ENCODE assay signal across 13 mouse cellular contexts in the genomic region with DNA sequence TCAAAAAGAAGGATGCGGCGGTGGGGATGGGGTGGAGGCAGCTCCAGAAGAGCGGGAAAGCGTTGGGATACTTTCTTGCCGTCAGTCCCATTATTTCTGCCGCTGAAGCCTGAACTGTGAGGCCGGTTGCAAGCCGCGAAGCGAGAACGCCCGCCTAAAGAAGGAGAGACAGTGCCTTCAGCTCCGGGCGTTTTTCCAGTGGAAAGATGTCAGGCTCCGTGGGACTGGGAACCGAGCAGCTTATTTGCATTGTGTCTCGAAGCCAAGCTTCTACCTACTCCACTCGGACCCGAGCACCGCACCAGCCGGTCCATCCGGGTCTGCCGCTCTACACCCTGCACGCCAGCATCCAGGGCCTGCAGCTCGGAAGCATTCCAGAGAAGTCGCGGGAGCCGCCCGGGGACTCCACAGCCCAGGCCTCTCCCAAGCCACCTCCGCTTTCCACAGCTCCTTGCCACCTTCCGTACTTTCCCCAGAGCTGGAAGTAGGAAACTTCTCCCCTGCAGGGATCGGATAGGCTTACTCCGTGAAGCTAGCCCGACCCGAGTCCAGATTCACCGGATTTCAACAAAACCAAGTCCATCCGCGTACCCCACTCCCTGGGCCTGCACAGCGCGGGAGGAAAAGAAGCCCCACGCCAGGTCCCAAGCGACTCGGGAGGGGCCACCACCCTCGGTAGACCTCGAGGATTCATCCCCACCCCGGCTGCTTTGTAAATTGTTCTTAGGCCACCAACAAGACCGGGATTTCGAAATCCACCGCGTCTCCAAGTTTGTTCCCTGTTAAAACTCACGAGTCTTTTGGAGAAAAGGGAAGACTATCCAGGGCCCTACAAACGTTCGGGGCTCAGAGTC. TPM values are rescaled to one million over a fixed set of nuclear protein-coding genes. Genes with fewer than 3 reads are reported as not detected.
A peak's percentile ranks its signal among the peaks of the same experiment; 100 is the strongest.
DNase-seq lines count a peak whose midpoint lies in the region; ATAC-seq and TF ChIP-seq lines count a peak whose summit lies in the region.
"Had no signal": no experiment of that assay in that cellular context is flagged by ENCODE, and none has a peak within 500 bp of the region (broad histone marks: within the 10 kb centered on the region; RNA-seq: fewer than 3 reads in every experiment).

No protein-coding gene starts in this region.

- under 1% methylated on average over 53 of the region's 53 CpGs for WGBS in kidney, embryonic 14.5 days
- under 1% methylated on average over 53 of the region's 53 CpGs for whole genome bisulfite sequencing in limb, embryonic 13.5 days

- H3K4me3 ChIP-seq in kidney, embryonic 14.5 days (ENCODE audit: low read length), result no peak overlapping the region
- H3K4me3 ChIP-seq in ES-E14 (ENCODE audit: insufficient read depth in 1 of 2, low read depth in 1 of 2, low read length in 2 of 2, poor library complexity in 1 of 2, severe bottlenecking in 1 of 2), result peak overlapping the region; percentile 10 to 23; a peak in 2 of 4 replicates
- H3K4me3 ChIP-seq in limb, embryonic 13.5 days, result peak overlapping the region; percentile 21
- H3K4me3 ChIP-seq: stomach, embryonic 15.5 days had no signal

- H3K4me2 ChIP-seq in kidney, embryonic 14.5 days (replicated peaks; ENCODE audit: low read depth, low read length), result no peak overlapping the region
- peak overlapping the region; percentile 45 for H3K4me2 ChIP-seq in limb, embryonic 13.5 days (replicated peaks)
- H3K4me2 ChIP-seq: stomach, embryonic 15.5 days had no signal

- intact Hi-C loops in gastrocnemius, postnatal 36 days (cut with DNase I), result no loop called here

- peak; percentile 65; the same call in 1 of the 2 replicates for ATAC-seq in kidney, embryonic 14.5 days (ENCODE audit: low FRiP score, low TSS enrichment)
- 0 out of 2 replicates have a peak, but pooled peaks have one; percentile 32 for ATAC-seq in limb, embryonic 13.5 days (ENCODE audit: low FRiP score, low read depth)
- ATAC-seq: lung, postnatal 0 days had no signal

- H3K4me1 ChIP-seq in kidney, embryonic 14.5 days (ENCODE audit: control insufficient read depth, insufficient read depth, low read length), result no peaks in the 10 kb centered on the region
- H3K4me1 ChIP-seq in ES-E14 (ENCODE audit: control insufficient read depth in 2 of 2, insufficient read depth in 2 of 2, low read length in 2 of 2, poor library complexity in 1 of 2), result peaks cover 3 to 8% of the 10 kb centered on the region in 2 experiments; a peak in 2 of 4 replicates
- H3K4me1 ChIP-seq in limb, embryonic 13.5 days, result peaks cover 12% of the 10 kb centered on the region; the same call in 1 of the 2 replicates
- H3K4me1 ChIP-seq: stomach, embryonic 15.5 days had no signal

- no peak overlapping the region for H3K27ac ChIP-seq in kidney, embryonic 14.5 days (ENCODE audit: low read depth, low read length)
- no peak overlapping the region for H3K27ac ChIP-seq in ES-E14 (ENCODE audit: insufficient read depth, low read depth, low read length, poor library complexity, severe bottlenecking)
- no peak overlapping the region for H3K27ac ChIP-seq in limb, embryonic 13.5 days
- H3K27ac ChIP-seq: stomach, embryonic 15.5 days had no signal

- 0 out of 2 replicates have a peak, but pooled peaks cover 4% of the 10 kb centered on the region for H3K9me3 ChIP-seq in kidney, embryonic 14.5 days (ENCODE audit: control insufficient read depth, low read length)
- no peaks in the 10 kb centered on the region for H3K9me3 ChIP-seq in ES-E14 (ENCODE audit: control insufficient read depth, insufficient read depth, low read depth, low read length)
- H3K9me3 ChIP-seq in limb, embryonic 13.5 days, result no peaks in the 10 kb centered on the region
- H3K9me3 ChIP-seq: stomach, embryonic 15.5 days had no signal

- H3K27me3 ChIP-seq in kidney, embryonic 14.5 days (ENCODE audit: control insufficient read depth, insufficient read depth, low read length), result peaks cover 88% of the 10 kb centered on the region
- H3K27me3 ChIP-seq in limb, embryonic 13.5 days, result peaks cover 95% of the 10 kb centered on the region

- no peak overlapping the region for H3K9ac ChIP-seq in kidney, embryonic 14.5 days (ENCODE audit: low read depth, low read length)
- no peak overlapping the region for H3K9ac ChIP-seq in ES-E14 (ENCODE audit: insufficient read depth, low read depth, low read length, poor library complexity, severe bottlenecking)
- H3K9ac ChIP-seq in limb, embryonic 13.5 days, result no peak overlapping the region
- H3K9ac ChIP-seq: stomach, embryonic 15.5 days had no signal

- in situ Hi-C loops in ES-E14 (cut with MboI; ENCODE audit: low sequenced_read_pairs in 2 of 2, unreplicated experiment in 2 of 2), result loop anchor here (25.0 kb wide), 2 partner anchors 640 to 1485 kb away; a partner anchor contains a TSS

- H3K36me3 ChIP-seq in kidney, embryonic 14.5 days (ENCODE audit: control insufficient read depth, insufficient read depth, low read length), result no peaks in the 10 kb centered on the region
- H3K36me3 ChIP-seq in ES-E14 (ENCODE audit: control insufficient read depth, insufficient read depth, low read length, poor library complexity, severe bottlenecking), result no peaks in the 10 kb centered on the region
- H3K36me3 ChIP-seq in limb, embryonic 13.5 days, result no peaks in the 10 kb centered on the region
- H3K36me3 ChIP-seq: stomach, embryonic 15.5 days had no signal

- no peak for DNase-seq in kidney, postnatal 14 days
- no peak for DNase-seq in ES-E14 (ENCODE audit: low read depth, low spot score)
- DNase-seq in embryo, embryonic 11 days, result peak; percentile 66
- no peak for DNase-seq in layer of hippocampus, adult 18-20 months (ENCODE audit: low spot score in 2 of 2)
- DNase-seq in gastrocnemius, postnatal 36 days, result no peak
- DNase-seq: cerebellum, adult 18-20 months had no signal

TF ChIP-seq in ES-E14, 5 proteins besides CTCF, POLR2A, EP300 and RAD21:
- TF ChIP-seq ZC3H11A (IDR thresholded peaks at IDR 0.05; ENCODE audit: borderline replicate concordance, low read depth, low read length) (no peak), MAFK (IDR thresholded peaks at IDR 0.05; ENCODE audit: insufficient read depth, low read depth, low read length) (no peak), CHD2 (IDR thresholded peaks at IDR 0.05; ENCODE audit: low read depth, low read length) (no peak), ZNF384 (IDR thresholded peaks at IDR 0.05; ENCODE audit: low read depth, low read length) (no peak), HCFC1 (IDR thresholded peaks at IDR 0.05; ENCODE audit: borderline replicate concordance, insufficient read depth, low read length) (no peak)

RNA-seq across cellular contexts. Expression of a gene that starts 8.7 kb away (rescaled TPM):
- not detected in 2 replicates for polyA plus RNA-seq in kidney, embryonic 14.5 days (2014; fragmentation: Nextera tagmentation; extraction: Ambion mirVana)
- total RNA-seq in ES-E14 (2012; rRNA removed), result 0.69 and 2.1 TPM in 2 replicates
- 1.1 and 1.4 TPM in 2 replicates for polyA plus RNA-seq in limb, embryonic 13.5 days (2015; fragmentation: Nextera tagmentation; extraction: Ambion mirVana)
- total RNA-seq in layer of hippocampus, adult 18-20 months (2021), result not detected
- total RNA-seq in gastrocnemius, postnatal 36 days (2021), result not detected
- total RNA-seq: gastrocnemius, adult 18-20 months; layer of hippocampus, postnatal 10 days; neutrophil, adult 5-6 weeks had no signal
- polyA plus RNA-seq: lung, postnatal 0 days; stomach, embryonic 15.5 days had no signal

RNA-seq across cellular contexts. Expression of a gene that starts 24.7 kb away (rescaled TPM):
- not detected in 2 replicates for polyA plus RNA-seq in kidney, embryonic 14.5 days (2014; fragmentation: Nextera tagmentation; extraction: Ambion mirVana)
- not detected in 2 replicates for total RNA-seq in ES-E14 (2012; rRNA removed)
- polyA plus RNA-seq in limb, embryonic 13.5 days (2015; fragmentation: Nextera tagmentation; extraction: Ambion mirVana), result not detected in 2 replicates
- not detected for total RNA-seq in layer of hippocampus, adult 18-20 months (2021)
- under 1 TPM in 1 of 2 experiments, not detected in 1; 0.18 TPM for total RNA-seq in gastrocnemius, postnatal 36 days (2021)
- total RNA-seq: gastrocnemius, adult 18-20 months; layer of hippocampus, postnatal 10 days; neutrophil, adult 5-6 weeks had no signal
- polyA plus RNA-seq: lung, postnatal 0 days had no signal

RNA-seq across cellular contexts. Expression of a gene that starts 40.4 kb away (rescaled TPM):
- 3.5 and 3.6 TPM in 2 replicates for polyA plus RNA-seq in kidney, embryonic 14.5 days (2014; fragmentation: Nextera tagmentation; extraction: Ambion mirVana)
- total RNA-seq in ES-E14 (2012; rRNA removed), result not detected in 2 replicates
- polyA plus RNA-seq in limb, embryonic 13.5 days (2015; fragmentation: Nextera tagmentation; extraction: Ambion mirVana), result not detected in 2 replicates
- under 1 TPM; 0.20 to 0.37 TPM for total RNA-seq in layer of hippocampus, adult 18-20 months (2021)
- not detected for total RNA-seq in gastrocnemius, postnatal 36 days (2021)
- total RNA-seq: gastrocnemius, adult 18-20 months; neutrophil, adult 5-6 weeks had no signal

RNA-seq across cellular contexts. Expression of a gene that starts 46.4 kb away (rescaled TPM):
- not detected in 2 replicates for polyA plus RNA-seq in kidney, embryonic 14.5 days (2014; fragmentation: Nextera tagmentation; extraction: Ambion mirVana)
- total RNA-seq in ES-E14 (2012; rRNA removed), result not detected in 2 replicates
- polyA plus RNA-seq in limb, embryonic 13.5 days (2015; fragmentation: Nextera tagmentation; extraction: Ambion mirVana), result not detected in 2 replicates
- not detected for total RNA-seq in layer of hippocampus, adult 18-20 months (2021)
- total RNA-seq in gastrocnemius, postnatal 36 days (2021), result not detected
- total RNA-seq: gastrocnemius, adult 18-20 months; layer of hippocampus, postnatal 10 days; neutrophil, adult 5-6 weeks had no signal
- polyA plus RNA-seq: lung, postnatal 0 days had no signal
